Mouse (Mus musculus): ENCODE results near the gene Cnot2. TPM values are rescaled to one million over a fixed set of nuclear protein-coding genes. Genes with fewer than 3 reads are reported as not detected.

The Cnot2 gene
- polyA plus RNA-seq, 1 experiment from 2014 or later, result 42.3 TPM

DNA sequence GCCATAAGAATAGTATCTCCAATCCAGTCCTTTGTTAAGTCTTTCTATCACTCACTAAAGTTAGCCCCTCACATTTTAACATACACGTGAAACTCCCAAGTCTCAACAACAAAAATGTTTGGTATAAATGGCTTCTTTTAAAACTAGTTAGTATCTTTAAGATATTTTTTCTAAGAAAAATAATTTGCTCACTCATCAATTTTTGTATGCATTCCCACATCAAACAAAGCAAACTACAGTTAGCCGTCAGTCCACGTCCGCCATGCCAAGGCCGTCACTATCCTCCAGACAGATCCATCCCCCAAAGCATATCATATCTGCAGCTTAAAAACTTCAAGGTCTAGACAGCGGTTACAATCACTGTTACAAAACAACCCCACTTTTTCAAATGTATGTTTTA, 65.7 kb downstream of the Cnot2 start:
- Histone ChIP-seq H3K9me3 (replicated peaks) (no peaks in the 10 kb centered on the region), H3K27me3 (no peaks in the 10 kb centered on the region), H3K4me2 (no peak overlapping the region), H3K4me3 (replicated peaks) (no peak overlapping the region), H3K27ac (no peak overlapping the region), H3K9ac (no peak overlapping the region), H3K36me3 (no peaks in the 10 kb centered on the region), H3K4me1 (replicated peaks) (peaks cover 10% of the 10 kb centered on the region; the same call in 1 of the 2 replicates)
- DNase-seq (no peak), ATAC-seq (ENCODE audit: low read depth) (no peak)
- WGBS (ENCODE audit: insufficient replicate concordance), result 78% methylated on average over 6 of the region's 6 CpGs

DNA sequence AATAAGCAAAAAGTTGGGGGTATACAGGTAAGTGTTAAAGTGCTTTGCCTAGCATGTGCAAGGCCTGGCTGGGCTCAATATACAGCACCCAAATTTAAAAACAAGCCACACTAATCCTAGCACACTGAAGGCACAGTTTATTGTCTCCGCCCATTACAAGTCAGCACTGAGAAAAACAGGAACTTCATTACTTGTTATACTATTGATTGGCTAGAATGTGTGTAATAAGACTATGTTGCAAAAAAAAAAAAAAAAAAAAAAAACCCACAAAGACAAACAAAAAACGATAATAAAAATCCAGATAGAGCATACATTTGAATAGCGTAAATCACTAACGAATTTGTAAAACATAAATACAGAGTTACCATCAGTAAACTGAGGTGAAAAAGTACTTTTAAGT, 66.2 kb downstream of the Cnot2 start:
- no peak for ATAC-seq (ENCODE audit: low read depth)
- WGBS (ENCODE audit: insufficient replicate concordance), result 83% methylated on average over 4 of the region's 4 CpGs
- DNase-seq, result no peak
- no peak overlapping the region for H3K4me3 ChIP-seq (replicated peaks)
- H3K27me3 ChIP-seq, result no peaks in the 10 kb centered on the region
- H3K4me1 ChIP-seq (replicated peaks), result peaks cover 10% of the 10 kb centered on the region; the same call in 1 of the 2 replicates
- H3K27ac ChIP-seq, result no peak overlapping the region
- H3K4me2 ChIP-seq, result no peak overlapping the region
- no peaks in the 10 kb centered on the region for H3K36me3 ChIP-seq
- H3K9me3 ChIP-seq (replicated peaks), result no peaks in the 10 kb centered on the region
- no peak overlapping the region for H3K9ac ChIP-seq

- no peak overlapping the region for H3K9ac ChIP-seq
- H3K4me1 ChIP-seq (replicated peaks), result peaks cover 10% of the 10 kb centered on the region; the same call in 1 of the 2 replicates
- 53% methylated on average over 7 of the region's 7 CpGs for WGBS (ENCODE audit: insufficient replicate concordance)
- no peaks in the 10 kb centered on the region for H3K36me3 ChIP-seq
- DNase-seq (no peak), ATAC-seq (ENCODE audit: low read depth) (no peak)
- H3K4me2 ChIP-seq, result no peak overlapping the region
- H3K27ac ChIP-seq, result no peak overlapping the region
- no peaks in the 10 kb centered on the region for H3K9me3 ChIP-seq (replicated peaks)
- no peaks in the 10 kb centered on the region for H3K27me3 ChIP-seq
- H3K4me3 ChIP-seq (replicated peaks), result no peak overlapping the region
Observed at GRCm38 (mm10) chr10:116513254-116513635, 68.1 kb downstream of the Cnot2 start.

GRCm38 (mm10) chr10:116512521-116513253, 68.6 kb downstream of the Cnot2 start:
- Histone ChIP-seq H3K27ac (no peak overlapping the region), H3K9me3 (replicated peaks) (no peaks in the 10 kb centered on the region), H3K4me1 (replicated peaks) (peaks cover 10% of the 10 kb centered on the region; the same call in 1 of the 2 replicates), H3K4me3 (replicated peaks) (no peak overlapping the region), H3K9ac (no peak overlapping the region), H3K4me2 (no peak overlapping the region), H3K27me3 (no peaks in the 10 kb centered on the region), H3K36me3 (no peaks in the 10 kb centered on the region)
- ATAC-seq (ENCODE audit: low read depth) (no peak), DNase-seq (no peak)
- WGBS (ENCODE audit: insufficient replicate concordance), result 76% methylated on average over 11 of the region's 11 CpGs

DNA sequence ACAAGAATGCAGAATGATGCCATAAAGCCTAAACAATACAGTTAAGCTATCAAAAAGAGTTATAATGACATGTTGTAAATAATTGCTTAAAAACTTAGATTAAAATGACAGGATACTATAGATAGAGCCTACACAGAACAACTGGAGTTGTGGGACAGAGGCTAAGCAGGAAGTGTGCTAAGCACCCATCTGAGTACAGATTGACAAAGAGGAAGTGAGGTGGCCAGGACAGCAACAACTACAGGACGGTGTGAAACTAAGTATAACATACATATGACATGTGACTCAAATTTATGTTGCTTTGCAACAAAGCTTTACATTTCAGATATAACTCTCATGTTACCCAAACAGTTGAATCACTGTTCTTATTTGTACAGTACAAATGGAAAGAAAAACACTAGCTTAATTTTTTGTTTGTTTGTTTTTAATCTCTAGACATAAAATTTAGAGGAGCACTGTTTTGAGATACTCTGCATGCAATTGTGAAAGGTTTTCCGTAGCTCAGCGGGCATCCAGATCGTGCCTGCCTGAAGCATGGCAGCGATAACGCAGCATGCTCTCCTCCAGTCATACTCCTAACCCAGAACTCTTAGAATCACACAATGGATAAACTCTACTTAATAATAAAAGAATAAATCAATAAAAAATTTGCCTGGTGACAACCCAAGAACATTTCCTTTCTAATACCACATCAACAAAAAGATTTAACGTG, 75.9 kb downstream of the Cnot2 start:
- DNase-seq (no peak), ATAC-seq (ENCODE audit: low read depth) (no peak)
- no peak overlapping the region for H3K4me2 ChIP-seq
- no peaks in the 10 kb centered on the region for H3K9me3 ChIP-seq (replicated peaks)
- H3K4me1 ChIP-seq (replicated peaks), result no peaks in the 10 kb centered on the region
- H3K4me3 ChIP-seq (replicated peaks), result no peak overlapping the region
- H3K27ac ChIP-seq, result no peak overlapping the region
- H3K9ac ChIP-seq, result no peak overlapping the region
- H3K27me3 ChIP-seq, result no peaks in the 10 kb centered on the region
- peaks cover 6% of the 10 kb centered on the region; the same call in 1 of the 2 replicates for H3K36me3 ChIP-seq
- WGBS (ENCODE audit: insufficient replicate concordance), result 64% methylated on average over 7 of the region's 7 CpGs

- no peak overlapping the region for H3K4me2 ChIP-seq
- no peaks in the 10 kb centered on the region for H3K27me3 ChIP-seq
- ATAC-seq (ENCODE audit: low read depth), result no peak
- H3K36me3 ChIP-seq, result peaks cover 44% of the 10 kb centered on the region
- H3K9me3 ChIP-seq (replicated peaks), result no peaks in the 10 kb centered on the region
- H3K27ac ChIP-seq, result no peak overlapping the region
- no peaks in the 10 kb centered on the region for H3K4me1 ChIP-seq (replicated peaks)
- no peak overlapping the region for H3K9ac ChIP-seq
- 85% methylated on average over 3 of the region's 3 CpGs for WGBS (ENCODE audit: insufficient replicate concordance)
- no peak for DNase-seq
- no peak overlapping the region for H3K4me3 ChIP-seq (replicated peaks)
Observed at GRCm38 (mm10) chr10:116492768-116493167, 88.5 kb downstream of the Cnot2 start.

DNA sequence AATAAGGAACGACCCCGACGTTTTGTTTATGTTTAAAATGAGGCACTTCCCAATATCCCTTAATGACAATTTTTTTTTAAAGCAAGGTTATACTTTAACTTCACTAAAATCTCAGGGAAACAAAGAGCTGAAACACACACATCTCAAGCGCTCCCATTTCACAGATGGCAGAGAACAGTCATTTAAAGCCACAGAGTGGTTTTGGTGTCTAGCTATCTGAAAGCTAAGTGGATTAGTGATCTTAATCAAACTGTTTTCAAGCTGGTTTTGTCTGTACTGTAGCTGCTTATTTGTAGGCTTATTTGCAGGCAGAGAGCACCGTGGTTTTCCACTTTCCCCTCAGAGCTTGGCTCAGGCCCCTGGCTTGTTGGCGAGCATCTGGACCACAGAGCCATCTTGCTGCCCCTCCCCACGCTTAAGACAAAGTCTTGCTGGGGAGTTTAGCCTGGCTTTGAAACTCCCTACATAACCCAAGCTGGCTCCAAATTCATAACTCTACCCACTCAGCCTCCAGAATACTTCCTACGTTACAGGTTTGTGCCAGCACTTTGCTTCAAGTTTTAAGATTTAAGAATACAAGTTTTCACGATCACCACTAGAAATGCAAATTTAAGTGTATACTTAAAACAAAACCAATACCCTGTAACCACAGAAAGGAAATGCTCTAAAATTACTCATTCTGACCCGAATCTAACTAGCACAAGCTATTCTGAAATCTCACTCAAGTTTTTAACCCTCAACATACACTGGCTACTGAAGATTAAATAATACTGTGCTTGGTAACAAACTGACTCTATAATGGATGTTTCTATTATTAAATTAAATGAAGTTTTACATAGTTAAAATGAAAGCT, 94.2 kb downstream of the Cnot2 start:
- H3K9me3 ChIP-seq (replicated peaks), result no peaks in the 10 kb centered on the region
- ATAC-seq (ENCODE audit: low read depth), result no peak
- H3K9ac ChIP-seq, result no peak overlapping the region
- no peak overlapping the region for H3K27ac ChIP-seq
- peaks cover 4% of the 10 kb centered on the region; the same call in 1 of the 2 replicates for H3K4me1 ChIP-seq (replicated peaks)
- WGBS (ENCODE audit: insufficient replicate concordance), result 74% methylated on average over 10 of the region's 10 CpGs
- H3K4me3 ChIP-seq (replicated peaks), result no peak overlapping the region
- no peak for DNase-seq
- no peak overlapping the region for H3K4me2 ChIP-seq
- H3K27me3 ChIP-seq, result no peaks in the 10 kb centered on the region
- H3K36me3 ChIP-seq, result peaks cover 44% of the 10 kb centered on the region

- H3K4me3 ChIP-seq (replicated peaks), result no peak overlapping the region
- no peak overlapping the region for H3K4me2 ChIP-seq
- peaks cover 36% of the 10 kb centered on the region for H3K36me3 ChIP-seq
- no peaks in the 10 kb centered on the region for H3K9me3 ChIP-seq (replicated peaks)
- ATAC-seq (ENCODE audit: low read depth) (peak; percentile 74), DNase-seq (no peak)
- H3K9ac ChIP-seq, result no peak overlapping the region
- H3K27me3 ChIP-seq, result no peaks in the 10 kb centered on the region; the same call in 1 of the 2 replicates
- H3K27ac ChIP-seq, result no peak overlapping the region
- H3K4me1 ChIP-seq (replicated peaks), result peaks cover 5% of the 10 kb centered on the region; the same call in 1 of the 2 replicates
- 30% methylated on average over 12 of the region's 12 CpGs for WGBS (ENCODE audit: insufficient replicate concordance)
Observed at GRCm38 (mm10) chr10:116481917-116482316, 99.4 kb downstream of the Cnot2 start.

DNA sequence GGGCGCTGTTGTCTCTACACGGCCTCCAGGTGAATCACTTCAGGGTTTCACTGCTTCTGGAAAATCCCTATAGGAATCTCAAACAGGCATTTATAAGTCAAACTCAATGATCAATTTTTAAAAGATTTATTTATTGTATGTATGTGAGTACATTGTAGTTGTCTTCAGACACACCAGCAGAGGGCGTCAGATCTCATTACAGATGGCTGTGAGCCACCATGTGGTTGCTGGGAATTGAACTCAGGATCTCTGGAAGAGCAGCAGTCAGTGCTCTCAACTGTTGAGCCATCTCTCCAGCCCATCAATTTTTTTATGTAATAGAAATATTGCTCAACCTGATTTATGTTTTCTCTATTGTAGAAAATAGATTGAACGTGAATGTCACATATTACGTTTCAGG, 100.3 kb downstream of the Cnot2 start:
- no peak for ATAC-seq (ENCODE audit: low read depth)
- Histone ChIP-seq H3K4me2 (no peak overlapping the region), H3K27me3 (peaks cover 8% of the 10 kb centered on the region), H3K9me3 (replicated peaks) (peaks cover 5% of the 10 kb centered on the region), H3K4me3 (replicated peaks) (no peak overlapping the region), H3K36me3 (peaks cover 30% of the 10 kb centered on the region), H3K4me1 (replicated peaks) (peaks cover 5% of the 10 kb centered on the region; the same call in 1 of the 2 replicates), H3K9ac (no peak overlapping the region), H3K27ac (no peak overlapping the region)
- DNase-seq, result no peak
- WGBS (ENCODE audit: insufficient replicate concordance), result 87% methylated on average over 5 of the region's 5 CpGs

DNA sequence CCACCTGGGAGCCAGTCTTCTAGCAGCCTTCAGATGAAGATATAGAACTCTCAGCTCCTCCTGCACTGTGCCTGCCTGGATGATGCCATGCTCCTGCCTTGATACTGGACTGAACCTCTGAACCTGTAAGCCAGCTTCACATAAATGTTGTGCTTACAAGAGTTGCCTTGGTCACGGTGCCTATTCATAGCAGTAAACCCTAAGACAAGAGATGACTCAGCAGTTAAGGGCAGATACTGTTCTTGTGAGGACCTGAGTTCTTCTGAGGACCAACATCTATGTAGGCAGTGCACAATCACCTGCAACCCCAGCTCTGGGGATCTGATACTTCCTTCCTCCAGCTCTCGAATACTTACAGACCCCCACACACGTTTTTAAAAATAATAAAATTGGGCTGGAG, 104.8 kb downstream of the Cnot2 start:
- peaks cover 5% of the 10 kb centered on the region for H3K9me3 ChIP-seq (replicated peaks)
- ATAC-seq (ENCODE audit: low read depth) (no peak), DNase-seq (no peak)
- H3K4me2 ChIP-seq, result no peak overlapping the region
- peaks cover 52% of the 10 kb centered on the region for H3K27me3 ChIP-seq
- H3K9ac ChIP-seq, result no peak overlapping the region
- WGBS (ENCODE audit: insufficient replicate concordance), result 81% methylated on average over 3 of the region's 3 CpGs
- H3K27ac ChIP-seq, result no peak overlapping the region
- H3K36me3 ChIP-seq, result peaks cover 5% of the 10 kb centered on the region; the same call in 1 of the 2 replicates
- no peak overlapping the region for H3K4me3 ChIP-seq (replicated peaks)
- H3K4me1 ChIP-seq (replicated peaks), result peaks cover 15% of the 10 kb centered on the region

GRCm38 (mm10) chr10:116475725-116476124, 105.6 kb downstream of the Cnot2 start:
- Histone ChIP-seq H3K4me2 (no peak overlapping the region), H3K4me1 (replicated peaks) (peaks cover 15% of the 10 kb centered on the region), H3K27me3 (peaks cover 59% of the 10 kb centered on the region), H3K27ac (no peak overlapping the region), H3K36me3 (peaks cover 1% of the 10 kb centered on the region; the same call in 1 of the 2 replicates), H3K9ac (no peak overlapping the region), H3K9me3 (replicated peaks) (peaks cover 5% of the 10 kb centered on the region), H3K4me3 (replicated peaks) (no peak overlapping the region)
- no peak for ATAC-seq (ENCODE audit: low read depth)
- 65% methylated on average over 6 of the region's 6 CpGs for WGBS (ENCODE audit: insufficient replicate concordance)
- DNase-seq, result no peak

Data from liver, embryonic 13.5 days (tissue).